Mouse (Mus musculus) urinary bladder, postnatal 10 days (tissue): ENCODE measurements at regions not wholly inside any gene's neighbourhood (a gene's known extent, or its start where the extent isn't known, plus 50 kb on each side); places are given as distances from the start of the nearest gene placed in this dataset.
"Not testable (repeated sequence)": the region's sequence is repeated elsewhere in the genome, so short reads cannot be mapped to it uniquely, and the experiment has no call there.

Experiments
- DNase-seq: peaks from one replicate; pipeline ENCODE4 v3.0.0; 2022; ENCODE audit warnings: low spot score

GRCm38 (mm10) chr4:110038696-110039095 lies 60.8 kb downstream of the Dmrta2 start:
- DNase-seq: no peak

GRCm38 (mm10) chr4:110044851-110045618 lies 67.2 kb downstream of the Dmrta2 start:
- DNase-seq: no peak

DNA sequence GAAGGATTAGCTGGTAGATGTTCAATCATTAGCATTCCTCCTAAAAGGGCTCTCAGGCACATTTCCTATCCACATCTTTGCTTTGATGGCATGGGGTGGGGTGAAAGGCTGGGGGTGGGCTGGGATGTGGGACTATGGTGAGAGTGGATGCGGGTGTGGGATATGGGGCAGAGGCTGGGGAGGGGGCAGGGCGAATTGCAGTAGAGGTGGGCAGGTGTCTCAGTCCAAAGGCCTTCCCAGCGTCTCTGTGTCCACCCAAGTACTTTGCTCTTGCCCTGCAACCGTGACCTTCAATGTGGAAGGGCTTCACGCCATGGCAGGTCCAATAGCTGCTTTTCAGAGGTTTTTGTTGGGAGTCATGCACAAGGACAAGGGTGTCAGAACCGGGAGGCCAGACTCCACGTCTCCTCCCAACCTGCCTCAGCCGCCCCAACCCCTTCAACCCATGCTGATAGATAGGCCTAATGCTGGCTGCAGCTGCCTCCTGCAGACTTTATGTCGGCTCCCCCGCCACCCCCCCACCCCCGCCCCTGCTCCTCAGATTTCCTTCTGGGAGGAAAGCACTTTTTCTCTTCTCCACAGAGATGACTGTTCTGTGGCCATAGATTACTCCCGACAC lies 67.9 kb downstream of the Dmrta2 start:
- no peak for DNase-seq

GRCm38 (mm10) chr4:110046270-110046651 lies 68.4 kb downstream of the Dmrta2 start:
- DNase-seq: no peak

GRCm38 (mm10) chr4:110050393-110051280 lies 72.8 kb downstream of the Dmrta2 start:
- peak; percentile 29 for DNase-seq

- DNase-seq: no peak
Measured at GRCm38 (mm10) chr4:110051281-110051665, 73.4 kb downstream of the Dmrta2 start.

- DNase-seq: no peak
Measured at GRCm38 (mm10) chr4:110051872-110052271, 74.0 kb downstream of the Dmrta2 start.

- no peak for DNase-seq
Measured at GRCm38 (mm10) chr4:110052998-110053397, 75.1 kb downstream of the Dmrta2 start.

DNA sequence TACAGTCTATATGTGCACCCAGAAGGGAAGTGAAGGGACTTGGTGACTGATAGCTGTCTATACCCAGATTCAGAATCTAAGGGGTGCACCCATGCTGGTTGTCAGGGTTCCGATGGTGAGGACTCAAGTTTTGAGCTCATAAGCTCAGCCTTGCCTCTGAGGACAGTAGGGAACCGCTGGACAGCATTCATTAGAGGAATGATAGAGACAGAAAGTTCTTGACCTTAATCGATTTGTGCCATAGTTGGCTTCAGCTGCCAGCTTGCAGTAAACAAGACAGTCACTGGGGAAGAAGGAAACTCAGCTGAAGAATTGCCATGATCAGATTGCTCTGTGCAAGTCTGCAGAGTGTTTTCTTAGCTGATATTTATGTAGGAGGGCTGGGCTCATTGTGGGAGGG lies 96.0 kb downstream of the Dmrta2 start:
- no peak for DNase-seq

DNA sequence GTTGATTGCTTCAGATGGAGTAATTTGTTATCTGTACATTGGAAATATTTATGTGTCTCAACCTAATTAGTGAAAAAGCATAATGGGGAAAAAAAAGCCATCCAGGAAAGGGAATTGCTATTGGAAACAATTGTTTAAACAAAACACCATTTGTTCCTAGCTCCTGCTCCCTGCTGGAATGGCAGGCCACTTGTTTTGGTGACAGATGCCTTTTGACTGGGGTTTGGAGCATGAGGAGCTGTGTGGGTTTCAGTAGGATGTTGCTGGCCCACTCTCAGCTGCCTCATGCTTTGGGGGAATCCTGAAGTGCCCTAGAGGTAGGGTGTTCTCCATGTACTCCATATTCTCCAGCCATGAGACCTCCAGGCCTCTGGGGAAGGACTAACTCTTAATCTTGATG lies 105.5 kb downstream of the Dmrta2 start:
- no peak for DNase-seq

DNA sequence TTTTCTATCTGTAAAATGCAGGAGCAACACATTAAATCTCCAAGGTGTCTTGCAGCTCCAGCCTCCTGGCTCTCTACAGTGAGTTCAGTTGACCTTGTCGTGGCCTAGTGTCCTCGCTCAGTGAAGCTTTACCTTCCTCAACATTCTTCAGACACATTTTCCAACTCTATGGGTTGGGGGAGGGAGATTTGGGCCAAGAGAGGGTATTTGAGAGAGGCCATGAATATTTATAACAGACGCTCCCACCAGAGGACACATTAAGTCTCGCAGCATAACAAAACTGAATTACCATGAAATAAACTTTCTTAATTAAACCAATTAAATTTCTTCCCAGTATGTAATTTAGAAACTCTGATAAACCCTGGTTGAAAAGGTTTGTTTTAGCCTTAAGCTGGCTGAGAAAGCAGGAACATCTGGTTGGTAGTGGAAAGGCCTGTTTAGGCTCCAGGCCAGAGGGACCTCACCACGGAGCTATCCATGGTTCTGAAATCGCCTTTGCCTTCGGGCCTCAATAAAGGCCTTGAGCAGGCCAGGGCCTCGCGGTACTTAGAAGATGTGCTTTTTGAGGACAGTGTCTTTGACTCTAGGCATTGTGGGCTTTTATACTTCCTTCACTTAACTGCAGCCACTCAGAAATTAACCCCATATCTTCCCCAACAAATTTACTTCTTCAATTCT lies 109.9 kb downstream of the Dmrta2 start:
- no peak for DNase-seq

- no peak for DNase-seq
Measured at GRCm38 (mm10) chr4:110093040-110093820, 115.4 kb downstream of the Dmrta2 start.

GRCm38 (mm10) chr4:110094541-110094940 lies 116.7 kb downstream of the Dmrta2 start:
- DNase-seq: no peak

DNA sequence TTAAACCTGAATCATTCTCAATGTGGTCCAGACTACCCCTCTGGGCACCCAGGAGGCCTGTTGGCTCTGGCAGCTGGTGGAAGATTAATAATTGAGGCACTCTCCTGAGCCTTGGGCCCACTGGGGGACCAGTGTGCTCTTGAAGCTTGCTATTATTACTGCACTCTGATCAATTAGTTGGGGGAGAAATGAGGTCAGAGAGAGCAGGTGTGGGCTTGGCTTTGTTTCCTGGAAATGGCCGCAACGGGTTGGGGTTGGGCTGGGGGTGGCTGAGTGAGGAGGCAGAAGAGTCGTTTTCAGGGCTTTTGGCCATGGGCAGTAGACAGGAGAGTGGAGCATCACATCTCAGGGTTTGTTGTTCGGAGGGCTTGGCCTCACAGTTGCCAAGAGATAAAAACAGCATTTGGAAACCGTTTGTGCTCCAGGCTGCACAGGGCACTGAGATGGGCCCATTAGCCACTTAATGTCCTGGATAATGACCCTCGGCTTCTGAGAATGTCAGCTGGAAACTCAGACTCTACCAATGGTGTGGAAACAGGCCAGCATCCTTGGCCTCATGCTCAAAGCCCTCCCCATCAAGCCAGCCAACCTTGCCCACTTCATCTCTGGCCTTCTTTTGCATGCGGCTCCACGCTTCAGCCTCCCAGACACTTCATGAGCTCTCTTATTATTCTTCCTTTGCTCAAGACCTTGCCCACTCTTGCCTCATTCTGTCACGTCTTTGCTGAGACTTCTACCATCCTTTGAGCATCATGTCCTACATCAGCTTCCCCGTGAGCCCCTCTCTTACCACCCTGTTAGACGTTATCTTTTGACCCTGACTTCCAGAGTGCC lies 118.1 kb downstream of the Dmrta2 start:
- DNase-seq: no peak

DNA sequence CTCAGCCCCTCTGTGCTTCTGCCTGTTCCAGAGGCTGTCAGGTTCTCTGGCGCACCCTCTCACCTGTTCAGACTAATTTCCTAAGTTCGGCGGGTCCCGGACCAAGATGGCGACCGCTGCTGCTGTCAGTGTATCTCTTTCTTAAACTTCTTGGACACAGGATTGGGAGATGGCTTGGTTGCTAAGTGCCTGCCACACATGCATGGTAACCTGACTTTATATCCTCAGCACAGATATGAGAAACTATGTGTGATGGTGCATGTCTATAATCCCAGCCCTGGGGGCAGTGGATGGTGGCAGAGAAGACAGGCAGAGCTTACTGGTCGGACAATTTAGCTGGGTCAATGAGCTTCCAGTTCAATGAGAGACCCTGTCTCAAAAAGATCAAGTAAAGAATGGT lies 126.3 kb downstream of the Dmrta2 start:
- DNase-seq: not testable (repeated sequence)

DNA sequence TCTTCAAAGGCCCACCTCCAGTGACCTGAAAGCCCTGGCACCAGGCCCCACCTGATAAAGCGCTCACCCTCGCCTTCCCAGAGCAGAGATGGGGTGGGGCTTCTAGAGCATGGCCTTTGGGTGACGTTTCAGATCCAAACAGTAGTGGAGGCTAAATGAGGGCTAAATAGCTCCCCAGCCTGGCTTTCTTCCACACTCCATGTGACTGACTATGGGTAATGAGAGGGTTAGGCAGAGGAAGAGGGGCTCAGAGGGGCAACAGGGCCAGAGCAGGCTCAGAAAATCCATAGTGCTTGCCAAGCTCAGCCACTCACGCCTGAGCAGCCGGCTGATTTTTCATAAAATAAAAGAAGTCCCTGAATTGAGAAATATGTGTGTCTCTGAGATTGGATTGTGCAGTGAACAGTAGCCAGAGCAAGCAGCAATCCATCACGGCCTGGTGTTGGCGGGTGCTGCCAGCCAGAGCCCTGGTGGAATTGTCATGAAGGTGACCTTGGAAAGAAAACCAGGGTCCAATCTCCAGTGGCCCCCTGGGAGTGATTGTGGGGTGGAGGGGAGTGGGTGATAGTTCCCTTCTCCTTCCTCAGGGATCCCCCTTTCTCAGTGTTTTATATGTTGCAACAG lies 128.9 kb downstream of the Dmrta2 start:
- DNase-seq: no peak

DNA sequence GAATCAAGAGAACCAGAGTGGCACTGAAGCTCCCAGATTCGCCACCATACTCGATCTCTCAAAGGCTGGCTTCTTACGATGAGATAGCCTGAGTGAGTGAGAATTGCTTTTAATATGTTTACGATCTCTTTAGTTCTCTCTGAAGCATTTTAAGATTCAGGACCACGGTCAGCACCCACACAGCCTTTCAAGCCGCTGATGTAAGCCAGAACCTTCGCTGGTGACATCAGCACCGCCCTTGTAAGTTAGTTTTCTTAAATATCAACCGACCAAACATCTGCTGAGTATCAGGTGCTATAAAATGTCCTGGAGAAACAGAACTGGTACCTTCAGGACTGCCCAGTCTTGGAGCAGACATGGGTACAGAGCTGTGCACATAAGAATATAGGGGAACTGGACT lies 141.6 kb downstream of the Dmrta2 start:
- DNase-seq: no peak

- DNase-seq: no peak
Measured at GRCm38 (mm10) chr4:110119874-110120273, 142.0 kb downstream of the Dmrta2 start.

GRCm38 (mm10) chr4:110120761-110121160 lies 142.9 kb downstream of the Dmrta2 start:
- no peak for DNase-seq

- DNase-seq: no peak
Measured at GRCm38 (mm10) chr4:110121447-110121846, 143.6 kb downstream of the Dmrta2 start.
